In genomic region chr9:60999001-60999529, GRCm38 (mm10) we compare ENCODE assay signal across 8 mouse cellular contexts.
DNase-seq lines count a peak whose midpoint lies in the region; ATAC-seq and TF ChIP-seq lines count a peak whose summit lies in the region.
"Had no signal": no experiment of that assay in that cellular context is flagged by ENCODE, and none has a peak within 500 bp of the region (broad histone marks: within the 10 kb centered on the region; RNA-seq: fewer than 3 reads in every experiment).

No protein-coding gene starts in this region.

- 61% methylated on average over 6 of the region's 6 CpGs for WGBS in midbrain, postnatal 0 days

- peak; percentile 24 for DNase-seq in left cerebral cortex, postnatal 4 days
- DNase-seq in left cerebral cortex, postnatal 36 days (ENCODE audit: low spot score in 2 of 2): no peak
- peak; percentile 46 for DNase-seq in MN1 (ENCODE audit: low spot score)
- no peak for DNase-seq in midbrain, postnatal 0 days (ENCODE audit: low spot score)
- DNase-seq in embryo, embryonic 11 days: no peak
- DNase-seq in gastrocnemius, adult 18-20 months (ENCODE audit: low spot score): no peak

- peak; percentile 52 for TF ChIP-seq CTCF in midbrain, postnatal 0 days (IDR thresholded peaks at IDR 0.05)

- H3K27ac ChIP-seq in midbrain, postnatal 0 days (ENCODE audit: low read depth, low read length): no peak overlapping the region
- H3K27ac ChIP-seq: stomach, embryonic 15.5 days had no signal

- H3K4me3 ChIP-seq in midbrain, postnatal 0 days (ENCODE audit: low read depth, low read length): no peak overlapping the region
- H3K4me3 ChIP-seq: stomach, embryonic 15.5 days had no signal

- no peak overlapping the region for H3K4me2 ChIP-seq in midbrain, postnatal 0 days (ENCODE audit: low read depth, low read length, poor library complexity, severe bottlenecking)
- H3K4me2 ChIP-seq: stomach, embryonic 15.5 days had no signal

- H3K9me3 ChIP-seq in midbrain, postnatal 0 days (ENCODE audit: low read length): no peaks in the 10 kb centered on the region
- H3K9me3 ChIP-seq: stomach, embryonic 15.5 days had no signal

- intact Hi-C loops in left cerebral cortex, postnatal 4 days (cut with DNase I): no loop called here
- intact Hi-C loops in left cerebral cortex, postnatal 36 days (cut with DNase I): no loop called here

- H3K9ac ChIP-seq in midbrain, postnatal 0 days (replicated peaks; ENCODE audit: low read length, poor library complexity, severe bottlenecking): no peak overlapping the region
- H3K9ac ChIP-seq: stomach, embryonic 15.5 days had no signal

- peak; percentile 79 for ATAC-seq in granulocyte monocyte progenitor cell, adult 5-6 weeks (replicated peaks; ENCODE audit: poor library complexity, severe bottlenecking)
- no peak for ATAC-seq in midbrain, postnatal 0 days (ENCODE audit: low FRiP score)

- H3K27me3 ChIP-seq in midbrain, postnatal 0 days (ENCODE audit: insufficient read depth, low read length): no peaks in the 10 kb centered on the region
- H3K27me3 ChIP-seq: stomach, embryonic 15.5 days had no signal

- no peaks in the 10 kb centered on the region; the same call in 1 of the 2 replicates for H3K4me1 ChIP-seq in midbrain, postnatal 0 days (ENCODE audit: insufficient read depth, low read length)

- no peaks in the 10 kb centered on the region for H3K36me3 ChIP-seq in midbrain, postnatal 0 days (ENCODE audit: insufficient read depth, low read length)
- H3K36me3 ChIP-seq: stomach, embryonic 15.5 days had no signal

Comparison
In these comparisons a context has a peak if more than half of its experiments do, and no peak if none do; other contexts are left out.
1. DNase-seq: peak in left cerebral cortex, postnatal 4 days (single experiment) and MN1 (single experiment); none in left cerebral cortex, postnatal 36 days (0 of 2), midbrain, postnatal 0 days (single experiment), embryo, embryonic 11 days (single experiment) and gastrocnemius, adult 18-20 months (single experiment).